Mouse (Mus musculus): ENCODE measurements at regions not wholly inside any gene's neighbourhood (a gene's known extent, or its start where the extent isn't known, plus 50 kb on each side); places are given as distances from the start of the nearest gene placed in this dataset.

DNA sequence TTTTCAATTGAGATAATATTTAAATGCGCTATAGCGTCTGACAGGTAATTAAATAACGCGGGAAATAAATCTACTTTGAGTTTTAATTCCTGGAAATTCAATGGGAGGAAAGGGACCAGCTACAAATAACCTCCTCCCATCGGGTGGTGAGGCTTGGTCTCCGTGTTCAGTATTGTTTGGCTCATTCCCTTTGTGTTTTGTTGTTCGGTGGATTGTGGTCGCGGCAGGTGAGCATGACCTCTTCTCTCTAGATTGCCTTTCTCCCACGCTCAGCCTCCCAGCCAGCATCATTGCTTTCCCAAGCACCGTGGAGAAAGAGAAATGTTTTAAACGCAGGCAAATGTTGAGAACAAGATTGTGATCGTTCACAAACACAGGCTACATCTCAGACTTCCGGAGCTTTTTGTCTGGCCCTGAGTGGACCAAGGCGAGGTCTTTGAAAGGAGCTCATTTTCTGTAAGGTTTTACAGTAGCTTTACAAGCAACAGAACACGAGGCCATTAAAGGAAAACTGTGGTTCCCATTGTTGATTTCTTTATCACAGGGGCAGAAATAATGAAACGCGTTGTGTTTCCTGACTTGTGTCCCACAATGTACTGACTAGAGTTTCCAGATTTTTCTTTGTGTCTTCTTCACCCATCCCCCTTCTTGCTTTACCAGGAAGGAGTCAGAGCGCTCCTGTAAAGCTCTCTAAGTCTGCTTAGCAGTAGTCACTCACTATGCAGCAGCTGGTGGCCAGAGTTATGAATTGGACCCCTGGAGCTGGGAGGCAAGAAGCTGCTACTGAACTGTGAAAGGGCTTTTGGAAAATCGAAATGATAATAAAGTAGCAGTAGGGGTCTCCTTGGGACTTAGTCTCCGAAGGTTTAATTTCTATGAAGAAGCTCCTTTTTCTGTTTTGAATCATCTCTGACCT is 337.7 kb downstream of the Galc start:
- no peak for ATAC-seq
- H3K27ac ChIP-seq (ENCODE audit: low read depth), result no peak overlapping the region
- no peak for DNase-seq
- no peaks in the 10 kb centered on the region for H3K9me3 ChIP-seq (ENCODE audit: low read length)
- no peaks in the 10 kb centered on the region for H3K27me3 ChIP-seq (ENCODE audit: insufficient read depth, low read length)
- no peak overlapping the region for H3K4me2 ChIP-seq (ENCODE audit: low read depth, low read length)
- H3K36me3 ChIP-seq (replicated peaks; ENCODE audit: insufficient read depth, low read length), result no peaks in the 10 kb centered on the region
- H3K4me1 ChIP-seq (ENCODE audit: insufficient read depth), result no peaks in the 10 kb centered on the region
- TF ChIP-seq CTCF (IDR thresholded peaks at IDR 0.05; ENCODE audit: low read depth) (no peak), EP300 (IDR thresholded peaks at IDR 0.05; ENCODE audit: low read depth) (no peak)
- H3K9ac ChIP-seq (replicated peaks), result no peak overlapping the region
- 63% methylated on average over 21 of the region's 21 CpGs for WGBS (ENCODE audit: insufficient replicate concordance)
- H3K4me3 ChIP-seq (ENCODE audit: low read depth, low read length), result no peak overlapping the region

DNA sequence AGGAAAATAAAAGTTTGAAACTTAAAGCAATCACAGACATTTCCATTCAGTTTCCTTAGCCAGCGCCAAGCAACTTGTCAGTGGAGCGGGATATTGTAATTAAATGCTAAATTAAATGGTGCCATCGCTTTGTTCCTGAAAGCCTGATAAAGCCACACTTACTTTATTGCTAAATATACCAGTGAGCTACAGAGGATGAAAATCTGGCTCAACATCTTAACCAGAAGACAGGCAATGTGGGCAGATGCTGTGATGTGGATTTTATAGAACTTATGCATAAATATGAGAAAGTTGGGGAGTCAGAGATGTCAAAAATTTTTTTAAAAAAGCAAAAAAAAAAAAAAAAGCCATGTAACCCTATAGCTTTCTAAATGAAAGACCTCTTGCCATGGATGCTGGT is 340.8 kb downstream of the Galc start:
- TF ChIP-seq EP300 (IDR thresholded peaks at IDR 0.05; ENCODE audit: low read depth) (no peak), CTCF (IDR thresholded peaks at IDR 0.05; ENCODE audit: low read depth) (no peak)
- Histone ChIP-seq H3K4me2 (ENCODE audit: low read depth, low read length) (no peak overlapping the region), H3K4me3 (ENCODE audit: low read depth, low read length) (no peak overlapping the region), H3K27ac (ENCODE audit: low read depth) (no peak overlapping the region), H3K4me1 (ENCODE audit: insufficient read depth) (no peaks in the 10 kb centered on the region), H3K9me3 (ENCODE audit: low read length) (no peaks in the 10 kb centered on the region), H3K9ac (replicated peaks) (no peak overlapping the region), H3K36me3 (replicated peaks; ENCODE audit: insufficient read depth, low read length) (no peaks in the 10 kb centered on the region), H3K27me3 (ENCODE audit: insufficient read depth, low read length) (no peaks in the 10 kb centered on the region)
- ATAC-seq (no peak), DNase-seq (no peak)
- WGBS (ENCODE audit: insufficient replicate concordance), result 83% methylated on average over 3 of the region's 3 CpGs

DNA sequence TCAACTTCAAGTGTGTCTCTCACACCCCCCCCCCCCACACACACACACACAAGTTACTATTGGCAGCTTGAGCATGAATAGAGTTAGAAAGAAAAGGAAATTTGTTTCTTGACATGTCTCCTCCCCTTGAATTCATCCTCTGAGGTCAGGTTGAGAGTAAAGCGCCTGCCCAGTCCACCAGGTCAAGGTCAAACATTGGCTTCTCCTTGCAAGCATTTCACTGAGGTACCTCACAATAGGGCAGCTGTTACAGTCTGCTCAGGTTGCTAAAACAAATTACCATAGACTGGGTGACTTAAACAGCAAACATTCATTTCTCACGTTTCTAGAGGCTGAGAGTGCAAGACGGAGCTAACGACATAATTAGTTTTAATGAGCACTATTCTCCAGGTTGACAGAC is 344.2 kb downstream of the Galc start:
- TF ChIP-seq EP300 (IDR thresholded peaks at IDR 0.05; ENCODE audit: low read depth) (no peak), CTCF (IDR thresholded peaks at IDR 0.05; ENCODE audit: low read depth) (no peak)
- WGBS (ENCODE audit: insufficient replicate concordance), result 75% methylated on average over 4 of the region's 4 CpGs
- no peaks in the 10 kb centered on the region for H3K9me3 ChIP-seq (ENCODE audit: low read length)

GRCm38 (mm10) chr12:97912730-97913129 is 346.5 kb downstream of the Galc start:
- Histone ChIP-seq H3K4me3 (ENCODE audit: low read depth, low read length) (no peak overlapping the region), H3K27ac (ENCODE audit: low read depth) (no peak overlapping the region), H3K36me3 (replicated peaks; ENCODE audit: insufficient read depth, low read length) (no peaks in the 10 kb centered on the region), H3K4me1 (ENCODE audit: insufficient read depth) (no peaks in the 10 kb centered on the region), H3K4me2 (ENCODE audit: low read depth, low read length) (no peak overlapping the region), H3K9ac (replicated peaks) (no peak overlapping the region), H3K27me3 (ENCODE audit: insufficient read depth, low read length) (no peaks in the 10 kb centered on the region), H3K9me3 (ENCODE audit: low read length) (no peaks in the 10 kb centered on the region)
- no peak for ATAC-seq
- WGBS (ENCODE audit: insufficient replicate concordance), result 89% methylated on average over 1 of the region's 1 CpGs
- DNase-seq, result no peak
- TF ChIP-seq CTCF (IDR thresholded peaks at IDR 0.05; ENCODE audit: low read depth) (no peak), EP300 (IDR thresholded peaks at IDR 0.05; ENCODE audit: low read depth) (no peak)

More for the DNA sequence above, 344.2 kb downstream of the Galc start:
- Histone ChIP-seq H3K4me1 (ENCODE audit: insufficient read depth) (no peaks in the 10 kb centered on the region), H3K4me3 (ENCODE audit: low read depth, low read length) (no peak overlapping the region), H3K9ac (replicated peaks) (no peak overlapping the region), H3K36me3 (replicated peaks; ENCODE audit: insufficient read depth, low read length) (no peaks in the 10 kb centered on the region), H3K4me2 (ENCODE audit: low read depth, low read length) (no peak overlapping the region), H3K27me3 (ENCODE audit: insufficient read depth, low read length) (no peaks in the 10 kb centered on the region), H3K27ac (ENCODE audit: low read depth) (no peak overlapping the region)
- ATAC-seq (no peak), DNase-seq (no peak)

DNA sequence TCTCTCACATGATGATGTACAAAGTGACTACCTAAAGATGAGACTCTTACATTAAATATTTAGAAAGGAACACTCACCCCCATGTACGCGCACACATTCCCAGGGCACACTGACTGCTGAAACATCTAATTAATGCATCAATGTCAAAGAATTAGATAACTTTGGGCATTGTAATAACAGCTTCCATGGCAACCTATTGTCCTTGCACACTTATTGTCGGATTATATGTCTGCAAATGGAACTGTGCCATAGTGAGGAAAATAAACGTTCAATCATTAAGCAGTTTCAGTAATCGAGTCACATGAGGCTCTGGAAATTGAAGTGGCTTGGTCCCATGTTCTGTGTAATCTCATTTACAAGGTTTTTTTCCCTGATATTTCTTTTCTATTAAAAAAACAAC is 360.0 kb downstream of the Galc start:
- Histone ChIP-seq H3K9ac (replicated peaks) (no peak overlapping the region), H3K27ac (ENCODE audit: low read depth) (no peak overlapping the region), H3K4me3 (ENCODE audit: low read depth, low read length) (no peak overlapping the region), H3K27me3 (ENCODE audit: insufficient read depth, low read length) (no peaks in the 10 kb centered on the region), H3K9me3 (ENCODE audit: low read length) (no peaks in the 10 kb centered on the region), H3K4me2 (ENCODE audit: low read depth, low read length) (no peak overlapping the region), H3K4me1 (ENCODE audit: insufficient read depth) (no peaks in the 10 kb centered on the region), H3K36me3 (replicated peaks; ENCODE audit: insufficient read depth, low read length) (no peaks in the 10 kb centered on the region)
- DNase-seq (no peak), ATAC-seq (no peak)
- TF ChIP-seq CTCF (IDR thresholded peaks at IDR 0.05; ENCODE audit: low read depth) (no peak), EP300 (IDR thresholded peaks at IDR 0.05; ENCODE audit: low read depth) (no peak)
- 81% methylated on average over 5 of the region's 5 CpGs for WGBS (ENCODE audit: insufficient replicate concordance)

DNA sequence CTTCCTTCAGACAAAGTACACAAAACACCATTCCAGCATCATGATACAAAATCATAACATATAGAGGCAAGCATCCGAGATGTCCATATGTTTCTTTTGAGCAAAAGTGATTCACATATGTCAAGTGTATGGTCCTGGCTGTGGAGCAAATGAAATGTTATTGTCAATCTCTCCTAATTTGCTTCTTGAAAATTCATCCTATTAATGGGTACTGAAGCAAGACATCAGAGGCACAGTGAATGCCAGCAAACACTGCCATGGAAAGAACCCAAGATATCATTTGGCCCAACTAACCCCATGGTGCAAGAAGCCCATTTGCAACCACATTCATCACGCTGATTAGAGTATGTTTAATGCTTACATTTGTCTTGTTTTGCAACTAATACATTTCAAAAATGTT is 361.1 kb downstream of the Galc start:
- H3K4me2 ChIP-seq (ENCODE audit: low read depth, low read length), result no peak overlapping the region
- H3K9ac ChIP-seq (replicated peaks), result no peak overlapping the region
- ATAC-seq, result no peak
- TF ChIP-seq CTCF (IDR thresholded peaks at IDR 0.05; ENCODE audit: low read depth) (no peak), EP300 (IDR thresholded peaks at IDR 0.05; ENCODE audit: low read depth) (no peak)
- DNase-seq, result no peak
- H3K27me3 ChIP-seq (ENCODE audit: insufficient read depth, low read length), result no peaks in the 10 kb centered on the region
- no peaks in the 10 kb centered on the region for H3K4me1 ChIP-seq (ENCODE audit: insufficient read depth)
- H3K36me3 ChIP-seq (replicated peaks; ENCODE audit: insufficient read depth, low read length), result no peaks in the 10 kb centered on the region
- 67% methylated on average over 2 of the region's 2 CpGs for WGBS (ENCODE audit: insufficient replicate concordance)
- no peak overlapping the region for H3K4me3 ChIP-seq (ENCODE audit: low read depth, low read length)
- H3K9me3 ChIP-seq (ENCODE audit: low read length), result no peaks in the 10 kb centered on the region
- no peak overlapping the region for H3K27ac ChIP-seq (ENCODE audit: low read depth)
